ENCODE assay signal across 8 mouse cellular contexts in the genomic region with DNA sequence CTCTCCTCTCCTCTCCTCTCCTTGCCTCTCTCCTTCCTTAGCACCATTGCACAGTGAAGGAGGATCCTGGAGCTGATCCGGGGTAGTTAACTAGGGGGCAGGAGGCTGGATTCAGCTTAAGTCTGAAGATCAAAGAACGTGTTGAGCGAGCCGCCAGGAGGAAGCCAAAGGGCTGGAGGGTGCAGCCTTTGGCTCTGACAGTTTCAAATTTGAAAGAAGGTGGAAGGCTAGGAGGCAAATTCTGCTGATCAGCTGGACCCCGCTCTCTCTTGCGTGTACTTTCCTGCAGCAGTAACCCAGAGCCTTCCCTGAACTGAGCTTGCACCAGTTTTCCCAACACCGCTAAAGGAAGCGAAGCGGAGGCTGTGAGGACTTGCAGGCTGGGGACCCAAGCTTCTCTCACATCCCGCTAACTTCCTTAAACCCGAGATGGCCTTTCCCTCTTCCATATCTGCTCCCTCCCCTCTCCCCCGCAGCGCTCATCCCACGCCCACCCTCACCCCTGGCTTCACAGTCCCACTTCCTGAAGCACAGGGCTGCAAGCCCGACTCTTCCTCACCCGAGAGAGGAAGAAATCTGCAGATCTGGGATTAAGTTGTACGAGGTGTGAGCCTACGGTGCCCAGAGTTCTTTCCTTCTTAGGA. TPM values are rescaled to one million over a fixed set of nuclear protein-coding genes. Genes with fewer than 3 reads are reported as not detected.
DNase-seq lines count a peak whose midpoint lies in the region; ATAC-seq and TF ChIP-seq lines count a peak whose summit lies in the region.

No protein-coding gene starts in this region.

- H3K27ac ChIP-seq in hindbrain, embryonic 10.5 days, result no peak overlapping the region
- no peak overlapping the region for H3K27ac ChIP-seq in hindbrain, postnatal 0 days

- intact Hi-C loops in left cerebral cortex, postnatal 4 days (cut with DNase I), result no loop called here

- peaks cover 9% of the 10 kb centered on the region; the same call in 1 of the 2 replicates for H3K4me1 ChIP-seq in hindbrain, embryonic 10.5 days (replicated peaks)
- H3K4me1 ChIP-seq in hindbrain, postnatal 0 days (ENCODE audit: insufficient read depth, low read length), result no peaks in the 10 kb centered on the region

- TF ChIP-seq POLR2A in brain, embryonic 14.5 days (IDR thresholded peaks at IDR 0.05; ENCODE audit: borderline replicate concordance, extremely low read depth, insufficient read depth, insufficient read length, poor library complexity, severe bottlenecking), result no peak

- no peak overlapping the region for H3K9ac ChIP-seq in hindbrain, postnatal 0 days (replicated peaks; ENCODE audit: low read length)

- peak; percentile 50 for DNase-seq in hindbrain, embryonic 10.5 days (ENCODE audit: low spot score)
- DNase-seq in hindbrain, postnatal 0 days (ENCODE audit: low spot score), result no peak
- DNase-seq in brain, embryonic 14.5 days (ENCODE audit: low read depth), result peak; percentile 51
- peak; percentile 31 for DNase-seq in heart, postnatal 4 days
- DNase-seq in lung, postnatal 4 days, result peak; percentile 25 to 49
- DNase-seq in cerebellum, adult 8-10 months, result no peak
- no peak for DNase-seq in left cerebral cortex, postnatal 4 days
- DNase-seq in layer of hippocampus, postnatal 14 days (ENCODE audit: low spot score in 2 of 2), result no peak

- ATAC-seq in hindbrain, postnatal 0 days, result no peak

- TF ChIP-seq CTCF in hindbrain, postnatal 0 days (IDR thresholded peaks at IDR 0.05; ENCODE audit: low read depth), result no peak
- TF ChIP-seq CTCF in brain, embryonic 14.5 days (IDR thresholded peaks at IDR 0.05; ENCODE audit: borderline replicate concordance, extremely low read depth, insufficient read depth, insufficient read length), result no peak

- no peaks in the 10 kb centered on the region for H3K36me3 ChIP-seq in hindbrain, embryonic 10.5 days
- no peaks in the 10 kb centered on the region for H3K36me3 ChIP-seq in hindbrain, postnatal 0 days (ENCODE audit: insufficient read depth, low read length)

- H3K4me3 ChIP-seq in hindbrain, embryonic 10.5 days, result peak overlapping the region; percentile 35
- no peak overlapping the region for H3K4me3 ChIP-seq in hindbrain, postnatal 0 days (ENCODE audit: low read length)

- H3K9me3 ChIP-seq in hindbrain, embryonic 10.5 days, result no peaks in the 10 kb centered on the region
- H3K9me3 ChIP-seq in hindbrain, postnatal 0 days (ENCODE audit: low read length), result no peaks in the 10 kb centered on the region

- WGBS in hindbrain, embryonic 10.5 days, result under 1% methylated on average over 18 of the region's 18 CpGs
- under 1% methylated on average over 18 of the region's 18 CpGs for WGBS in hindbrain, postnatal 0 days

- H3K4me2 ChIP-seq in hindbrain, postnatal 0 days (ENCODE audit: low read depth, low read length), result no peak overlapping the region

- peaks cover 93% of the 10 kb centered on the region for H3K27me3 ChIP-seq in hindbrain, embryonic 10.5 days (ENCODE audit: insufficient read depth, poor library complexity, severe bottlenecking)
- peaks cover 65% of the 10 kb centered on the region for H3K27me3 ChIP-seq in hindbrain, postnatal 0 days (ENCODE audit: insufficient read depth, low read length)

RNA-seq across cellular contexts. Expression of gene Tcf21, which starts 6.5 kb away (rescaled TPM):
- 0.27 and 0.65 TPM in 2 replicates for polyA plus RNA-seq in hindbrain, embryonic 10.5 days (2016; fragmentation: Nextera tagmentation; extraction: Ambion mirVana)
- total RNA-seq in hindbrain, postnatal 0 days (2014; rRNA removed), result 0.47 TPM in 1 of 2 replicates, not detected in the other
- 0.89 and 1.4 TPM in 2 replicates for polyA plus RNA-seq in hindbrain, postnatal 0 days (2015; fragmentation: Nextera tagmentation; extraction: Ambion mirVana)
- polyA plus RNA-seq in brain, embryonic 14.5 days (2012; rRNA removed), result 0.44 and 0.96 TPM in 2 replicates
- total RNA-seq in heart, postnatal 4 days (2021), result 10 to 100 TPM; 38.6 to 44.5 TPM
- total RNA-seq in left cerebral cortex, postnatal 4 days (2021), result not detected
- under 1 TPM in 1 of 2 experiments, not detected in 1; 0.25 TPM for total RNA-seq in layer of hippocampus, postnatal 14 days (2021)

Comparison
In these comparisons a context has a peak if more than half of its experiments do, and no peak if none do; other contexts are left out.
1. DNase-seq: peak in hindbrain, embryonic 10.5 days (single experiment), brain, embryonic 14.5 days (single experiment), heart, postnatal 4 days (single experiment) and lung, postnatal 4 days (2 of 2); none in hindbrain, postnatal 0 days (single experiment), cerebellum, adult 8-10 months (single experiment), left cerebral cortex, postnatal 4 days (single experiment) and layer of hippocampus, postnatal 14 days (0 of 2).
2. RNA of gene Tcf21, which starts 6.5 kb away (total RNA-seq): 38.6 to 44.5 TPM in heart, postnatal 4 days; 0.47 TPM in hindbrain, postnatal 0 days, 0.25 TPM in layer of hippocampus, postnatal 14 days and not detected in left cerebral cortex, postnatal 4 days; every median in the first group is over 10 times any median in the second.